Mouse (Mus musculus): ENCODE results near the gene Hscb. TPM values are rescaled to one million over a fixed set of nuclear protein-coding genes. Genes with fewer than 3 reads are reported as not detected.
A peak's percentile ranks its signal among the peaks of the same experiment; 100 is the strongest.

Hscb gene
- total and polyA plus RNA-seq, 3 experiments: 17.7 to 18.7 (median 18.5) TPM

DNA sequence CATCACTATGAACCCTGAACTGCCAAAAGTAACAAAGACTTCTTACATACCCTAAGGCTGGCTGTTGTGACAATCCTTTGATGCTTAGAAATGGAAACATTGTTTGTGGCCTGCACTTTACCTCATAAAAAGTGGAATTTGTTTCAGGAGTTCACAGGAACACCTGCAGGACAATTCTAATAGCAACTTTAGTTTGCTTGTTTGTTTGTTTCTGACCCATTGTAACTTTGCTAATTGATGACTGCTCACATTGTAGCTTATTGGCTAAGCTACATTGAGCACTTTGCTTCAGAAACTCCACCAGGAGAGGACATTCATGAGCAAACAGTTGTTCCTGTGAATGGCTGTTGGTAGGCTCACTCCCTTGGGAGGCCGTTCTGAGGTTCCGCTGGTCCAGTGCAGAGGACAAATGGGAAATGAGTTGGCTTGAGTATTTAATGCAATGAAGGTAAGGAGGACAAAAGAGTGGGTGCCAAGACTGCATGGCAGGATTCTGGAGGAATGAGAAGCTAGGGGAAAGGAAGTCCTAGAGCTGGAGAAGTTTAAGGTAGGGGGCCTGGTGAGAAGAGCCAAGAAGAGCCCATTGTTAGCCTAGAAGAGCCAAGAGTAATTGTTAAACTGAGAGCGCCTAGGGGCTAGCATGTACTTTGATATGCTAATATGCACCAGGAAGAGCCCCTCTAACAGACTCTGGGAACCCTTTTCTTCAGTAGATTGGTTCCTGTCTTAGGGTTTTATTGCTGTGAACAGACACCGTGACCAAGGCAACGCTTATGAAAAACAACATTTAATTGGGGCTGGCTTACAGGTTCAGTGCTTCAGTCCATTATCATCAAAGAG lies 38.3 kb upstream of the Hscb start:
- no peaks in the 10 kb centered on the region for H3K36me3 ChIP-seq (ENCODE audit: control insufficient read depth, insufficient read depth, low read length)
- TF ChIP-seq POLR2A (IDR thresholded peaks at IDR 0.05; ENCODE audit: insufficient read depth, low read depth, low read length): no peak

DNA sequence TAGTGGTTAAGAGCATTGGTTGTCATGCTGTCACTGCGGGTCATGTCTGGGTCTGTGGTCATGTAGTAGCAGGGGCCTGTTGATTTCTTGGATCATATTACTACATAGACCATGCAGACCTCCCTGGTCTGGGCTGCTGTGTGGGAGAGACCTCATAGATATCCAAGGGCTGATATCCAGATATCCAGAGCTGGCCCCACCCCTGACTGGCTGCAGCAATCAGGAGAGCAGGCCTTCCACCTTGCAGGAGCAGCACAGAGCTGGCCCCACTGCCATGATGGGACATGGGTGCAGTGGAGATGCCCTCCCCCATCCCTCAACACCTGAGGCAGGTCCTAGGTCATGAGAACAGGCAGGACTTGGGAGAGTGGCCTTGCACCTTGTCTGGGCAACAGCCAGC lies 35.7 kb upstream of the Hscb start:
- Histone ChIP-seq H3K27ac (no peak overlapping the region), H3K79me2 (replicated peaks; ENCODE audit: control insufficient read depth, insufficient read depth, low read length) (no peaks in the 10 kb centered on the region), H3K36me3 (ENCODE audit: control insufficient read depth, insufficient read depth, low read length) (no peaks in the 10 kb centered on the region), H3K9ac (ENCODE audit: low read depth, low read length) (no peak overlapping the region), H3K27me3 (ENCODE audit: control insufficient read depth, insufficient read depth, low read length) (no peaks in the 10 kb centered on the region), H3K4me3 (no peak overlapping the region), H3K4me1 (ENCODE audit: control insufficient read depth, insufficient read depth, low read length) (peaks cover 1% of the 10 kb centered on the region; the same call in 1 of the 2 replicates)
- no peak for DNase-seq
- WGBS: 82% methylated on average over 1 of the region's 1 CpGs
- TF ChIP-seq EP300 (IDR thresholded peaks at IDR 0.05; ENCODE audit: insufficient read depth, low read depth, low read length) (no peak), POLR2A (IDR thresholded peaks at IDR 0.05; ENCODE audit: insufficient read depth, low read depth, low read length) (no peak), CTCF (IDR thresholded peaks at IDR 0.05) (no peak)
- intact Hi-C loops (cut with DNase I): no loop called here

More for the DNA sequence above, 38.3 kb upstream of the Hscb start:
- peaks cover 1% of the 10 kb centered on the region; the same call in 1 of the 2 replicates for H3K4me1 ChIP-seq (ENCODE audit: control insufficient read depth, insufficient read depth, low read length)
- DNase-seq: no peak
- WGBS: 95% methylated on average over 5 of the region's 5 CpGs
- H3K79me2 ChIP-seq (replicated peaks; ENCODE audit: control insufficient read depth, insufficient read depth, low read length): no peaks in the 10 kb centered on the region
- no peak overlapping the region for H3K4me3 ChIP-seq
- H3K27me3 ChIP-seq (ENCODE audit: control insufficient read depth, insufficient read depth, low read length): no peaks in the 10 kb centered on the region
- no peak overlapping the region for H3K27ac ChIP-seq
- intact Hi-C loops (cut with DNase I): loop anchor here (2.0 kb wide), 1 partner anchor 37 kb away; no protein-coding TSS in a partner anchor
- no peak overlapping the region for H3K9ac ChIP-seq (ENCODE audit: low read depth, low read length)

- Histone ChIP-seq H3K9ac (ENCODE audit: low read depth, low read length) (no peak overlapping the region), H3K27ac (no peak overlapping the region)
- intact Hi-C loops (cut with DNase I): no loop called here
Measured at GRCm38 (mm10) chr5:110874711-110875110, 35.1 kb upstream of the Hscb start.

DNA sequence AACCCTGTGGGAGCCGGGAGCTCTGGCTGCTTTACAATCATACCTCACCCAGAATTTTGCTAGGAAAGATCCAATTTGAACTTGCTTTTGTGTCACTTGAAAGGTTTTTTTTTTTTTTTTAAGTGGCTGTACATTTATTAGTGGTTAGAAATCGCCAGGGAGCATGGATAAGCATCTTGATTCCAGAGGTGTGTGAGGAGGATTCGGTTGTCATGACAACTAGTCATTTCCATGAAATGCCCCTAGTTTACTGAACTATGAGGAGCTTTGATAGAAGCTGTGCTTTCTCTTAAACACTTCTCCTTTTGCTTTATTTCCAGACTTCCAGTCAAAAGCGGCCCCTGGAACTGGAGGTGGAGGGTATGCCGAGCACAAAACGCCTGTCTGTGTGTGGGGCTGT lies 33.6 kb upstream of the Hscb start:
- peaks cover 4% of the 10 kb centered on the region for H3K4me1 ChIP-seq (ENCODE audit: control insufficient read depth, insufficient read depth, low read length)
- TF ChIP-seq CTCF (IDR thresholded peaks at IDR 0.05) (no peak), EP300 (IDR thresholded peaks at IDR 0.05; ENCODE audit: insufficient read depth, low read depth, low read length) (no peak), POLR2A (IDR thresholded peaks at IDR 0.05; ENCODE audit: insufficient read depth, low read depth, low read length) (no peak)
- H3K27ac ChIP-seq: no peak overlapping the region
- intact Hi-C loops (cut with DNase I): no loop called here
- no peaks in the 10 kb centered on the region for H3K36me3 ChIP-seq (ENCODE audit: control insufficient read depth, insufficient read depth, low read length)
- WGBS: 97% methylated on average over 6 of the region's 6 CpGs
- no peak overlapping the region for H3K4me3 ChIP-seq
- H3K79me2 ChIP-seq (replicated peaks; ENCODE audit: control insufficient read depth, insufficient read depth, low read length): no peaks in the 10 kb centered on the region
- DNase-seq: no peak
- H3K9ac ChIP-seq (ENCODE audit: low read depth, low read length): no peak overlapping the region
- H3K27me3 ChIP-seq (ENCODE audit: control insufficient read depth, insufficient read depth, low read length): no peaks in the 10 kb centered on the region

More at GRCm38 (mm10) chr5:110874711-110875110, 35.1 kb upstream of the Hscb start:
- TF ChIP-seq CTCF (IDR thresholded peaks at IDR 0.05): no peak
- TF ChIP-seq POLR2A (IDR thresholded peaks at IDR 0.05; ENCODE audit: insufficient read depth, low read depth, low read length): no peak
- TF ChIP-seq EP300 (IDR thresholded peaks at IDR 0.05; ENCODE audit: insufficient read depth, low read depth, low read length): no peak
- Histone ChIP-seq H3K4me1 (ENCODE audit: control insufficient read depth, insufficient read depth, low read length) (no peaks in the 10 kb centered on the region; the same call in 1 of the 2 replicates), H3K27me3 (ENCODE audit: control insufficient read depth, insufficient read depth, low read length) (no peaks in the 10 kb centered on the region), H3K36me3 (ENCODE audit: control insufficient read depth, insufficient read depth, low read length) (no peaks in the 10 kb centered on the region), H3K4me3 (no peak overlapping the region), H3K79me2 (replicated peaks; ENCODE audit: control insufficient read depth, insufficient read depth, low read length) (no peaks in the 10 kb centered on the region)
- no peak for DNase-seq

GRCm38 (mm10) chr5:110869242-110869669 lies 29.7 kb upstream of the Hscb start:
- TF ChIP-seq EP300 (IDR thresholded peaks at IDR 0.05; ENCODE audit: insufficient read depth, low read depth, low read length) (no peak), CTCF (IDR thresholded peaks at IDR 0.05) (no peak), POLR2A (IDR thresholded peaks at IDR 0.05; ENCODE audit: insufficient read depth, low read depth, low read length) (no peak)
- peak in 1 of 2 experiments; percentile 45 for DNase-seq
- 51% methylated on average over 8 of the region's 8 CpGs for WGBS
- Histone ChIP-seq H3K27me3 (ENCODE audit: control insufficient read depth, insufficient read depth, low read length) (no peaks in the 10 kb centered on the region), H3K79me2 (replicated peaks; ENCODE audit: control insufficient read depth, insufficient read depth, low read length) (no peaks in the 10 kb centered on the region), H3K27ac (peak overlapping the region; percentile 8), H3K4me1 (ENCODE audit: control insufficient read depth, insufficient read depth, low read length) (peaks cover 5% of the 10 kb centered on the region), H3K9ac (ENCODE audit: low read depth, low read length) (no peak overlapping the region), H3K4me3 (no peak overlapping the region), H3K36me3 (ENCODE audit: control insufficient read depth, insufficient read depth, low read length) (no peaks in the 10 kb centered on the region)
- intact Hi-C loops (cut with DNase I): no loop called here

DNA sequence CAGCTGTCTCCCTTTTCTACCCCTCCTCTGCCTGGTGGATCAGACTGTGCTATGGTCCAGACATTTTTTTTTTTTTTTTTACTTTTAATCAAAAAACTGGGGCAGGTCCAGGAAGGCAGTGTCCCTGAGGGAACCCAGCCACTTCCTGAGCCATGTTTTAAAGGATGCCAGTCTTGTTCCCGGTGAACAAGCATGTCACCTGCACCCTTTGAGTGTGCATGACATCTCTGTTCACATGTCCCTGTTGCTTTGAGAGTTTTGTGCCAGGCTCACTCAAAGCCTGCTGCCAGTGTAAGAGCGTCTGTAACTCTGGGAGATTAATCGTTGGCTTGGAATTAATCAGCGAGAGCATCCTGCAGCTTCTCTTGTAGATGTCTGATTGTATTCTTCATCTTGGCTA lies 28.9 kb upstream of the Hscb start:
- intact Hi-C loops (cut with DNase I): no loop called here
- H3K4me1 ChIP-seq (ENCODE audit: control insufficient read depth, insufficient read depth, low read length): peaks cover 5% of the 10 kb centered on the region
- H3K36me3 ChIP-seq (ENCODE audit: control insufficient read depth, insufficient read depth, low read length): no peaks in the 10 kb centered on the region
- no peak for DNase-seq
- H3K27me3 ChIP-seq (ENCODE audit: control insufficient read depth, insufficient read depth, low read length): no peaks in the 10 kb centered on the region
- no peak overlapping the region for H3K9ac ChIP-seq (ENCODE audit: low read depth, low read length)
- H3K4me3 ChIP-seq: no peak overlapping the region
- 24% methylated on average over 4 of the region's 4 CpGs for WGBS
- H3K79me2 ChIP-seq (replicated peaks; ENCODE audit: control insufficient read depth, insufficient read depth, low read length): no peaks in the 10 kb centered on the region
- peak overlapping the region; percentile 8; the same call in 1 of the 2 replicates for H3K27ac ChIP-seq
- TF ChIP-seq CTCF (IDR thresholded peaks at IDR 0.05) (no peak), POLR2A (IDR thresholded peaks at IDR 0.05; ENCODE audit: insufficient read depth, low read depth, low read length) (no peak), EP300 (IDR thresholded peaks at IDR 0.05; ENCODE audit: insufficient read depth, low read depth, low read length) (no peak)

Measured in heart, adult 2 months (tissue).